Mouse (Mus musculus): ENCODE results near the gene Ankmy1. TPM values are rescaled to one million over a fixed set of nuclear protein-coding genes. Genes with fewer than 3 reads are reported as not detected.

The Ankmy1 gene
- total and polyA plus RNA-seq, 3 experiments = 0.07 to 0.13 TPM; not detected in 1

- DNase-seq (ENCODE audit: extremely low read depth) = no peak
- Histone ChIP-seq H3K4me3 (replicated peaks in 1 of 3; ENCODE audit: low read depth in 2 of 3, low read length in 2 of 3, poor library complexity in 1 of 3) (no peak overlapping the region), H3K4me1 (ENCODE audit: control insufficient read depth in 1 of 2, insufficient read depth in 2 of 2) (no peaks in the 10 kb centered on the region; a peak in 1 of 4 replicates), H3K9me3 (replicated peaks; ENCODE audit: low read length) (no peaks in the 10 kb centered on the region), H3K36me3 (replicated peaks in 1 of 2; ENCODE audit: control insufficient read depth in 1 of 2, insufficient read depth in 1 of 2, low read length in 1 of 2) (no peaks in the 10 kb centered on the region), H3K79me2 (replicated peaks; ENCODE audit: control insufficient read depth, extremely low read depth, insufficient read depth, poor library complexity, severe bottlenecking) (no peaks in the 10 kb centered on the region), H3K4me2 (ENCODE audit: insufficient read depth, low read depth, poor library complexity, severe bottlenecking) (no peak overlapping the region), H3K27ac (ENCODE audit: insufficient read depth, low read depth) (no peak overlapping the region), H3K9ac (ENCODE audit: insufficient read depth, low read depth) (no peak overlapping the region), H3K27me3 (replicated peaks) (peaks cover 96% of the 10 kb centered on the region)
- no peak for TF ChIP-seq RCOR1 (conservative IDR thresholded peaks at IDR 0.05; ENCODE audit: low read depth, low read length)
- TF ChIP-seq NRF1 (IDR thresholded peaks at IDR 0.05; ENCODE audit: low read depth, low read length) = no peak
- TF ChIP-seq PAX5 (IDR thresholded peaks at IDR 0.05; ENCODE audit: low read length) = no peak
- no peak for TF ChIP-seq RAD21 (IDR thresholded peaks at IDR 0.05; ENCODE audit: low read depth, low read length)
- TF ChIP-seq ZNF384 (IDR thresholded peaks at IDR 0.05; ENCODE audit: low read depth, low read length) = no peak
- no peak for TF ChIP-seq ZMIZ1 (IDR thresholded peaks at IDR 0.05; ENCODE audit: low read depth, low read length)
- no peak for TF ChIP-seq SMC3 (IDR thresholded peaks at IDR 0.05; ENCODE audit: low read depth, low read length)
- no peak for TF ChIP-seq ZC3H11A (IDR thresholded peaks at IDR 0.05; ENCODE audit: low read depth, low read length)
- no peak for TF ChIP-seq TCF12 (IDR thresholded peaks at IDR 0.05; ENCODE audit: low read depth, low read length)
- no peak for TF ChIP-seq HCFC1 (IDR thresholded peaks at IDR 0.05; ENCODE audit: low read depth, low read length)
- TF ChIP-seq MAFK (IDR thresholded peaks at IDR 0.05; ENCODE audit: insufficient replicate concordance, low read length) = no peak
- no peak for TF ChIP-seq JUN (IDR thresholded peaks at IDR 0.05; ENCODE audit: insufficient read depth, low read depth, low read length)
- TF ChIP-seq MAX (IDR thresholded peaks at IDR 0.05; ENCODE audit: low read length) = no peak
- TF ChIP-seq CHD2 (IDR thresholded peaks at IDR 0.05; ENCODE audit: low read length) = no peak
- TF ChIP-seq TBP (conservative IDR thresholded peaks at IDR 0.05; ENCODE audit: low read depth, low read length) = no peak
- TF ChIP-seq NELFE (IDR thresholded peaks at IDR 0.05; ENCODE audit: low read depth, low read length) = no peak
- no peak for TF ChIP-seq JUND (conservative IDR thresholded peaks at IDR 0.05; ENCODE audit: low read depth, low read length)
- no peak for TF ChIP-seq USF2 (conservative IDR thresholded peaks at IDR 0.05; ENCODE audit: low read depth, low read length)
- in situ Hi-C loops (cut with MboI; ENCODE audit: low pct_ligation_motif_present, low pct_unique_long_range_greater_than_20kb, low sequenced_read_pairs) (no loop called here), dilution Hi-C loops (cut with MboI; ENCODE audit: extremely low pct_ligation_motif_present, extremely low pct_unique_long_range_greater_than_20kb, low sequenced_read_pairs) (no loop called here)
Observed at GRCm38 (mm10) chr1:92881982-92882381, 20.7 kb downstream of the Ankmy1 start.

GRCm38 (mm10) chr1:92880101-92880500, 22.6 kb downstream of the Ankmy1 start:
- Histone ChIP-seq H3K9ac (ENCODE audit: insufficient read depth, low read depth) (no peak overlapping the region), H3K9me3 (replicated peaks; ENCODE audit: low read length) (no peaks in the 10 kb centered on the region), H3K4me3 (replicated peaks in 1 of 3; ENCODE audit: low read depth in 2 of 3, low read length in 2 of 3, poor library complexity in 1 of 3) (no peak overlapping the region), H3K79me2 (replicated peaks; ENCODE audit: control insufficient read depth, extremely low read depth, insufficient read depth, poor library complexity, severe bottlenecking) (no peaks in the 10 kb centered on the region), H3K4me2 (ENCODE audit: insufficient read depth, low read depth, poor library complexity, severe bottlenecking) (no peak overlapping the region), H3K4me1 (ENCODE audit: control insufficient read depth in 1 of 2, insufficient read depth in 2 of 2) (no peaks in the 10 kb centered on the region), H3K27ac (ENCODE audit: insufficient read depth, low read depth) (no peak overlapping the region), H3K27me3 (replicated peaks) (peaks cover 97% of the 10 kb centered on the region), H3K36me3 (replicated peaks in 1 of 2; ENCODE audit: control insufficient read depth in 1 of 2, insufficient read depth in 1 of 2, low read length in 1 of 2) (no peaks in the 10 kb centered on the region)
- dilution Hi-C loops (cut with MboI; ENCODE audit: extremely low pct_ligation_motif_present, extremely low pct_unique_long_range_greater_than_20kb, low sequenced_read_pairs) (no loop called here), in situ Hi-C loops (cut with MboI; ENCODE audit: low pct_ligation_motif_present, low pct_unique_long_range_greater_than_20kb, low sequenced_read_pairs) (no loop called here)
- DNase-seq (ENCODE audit: extremely low read depth) = no peak
- TF ChIP-seq RAD21 (IDR thresholded peaks at IDR 0.05; ENCODE audit: low read depth, low read length) = no peak
- no peak for TF ChIP-seq MEF2A (IDR thresholded peaks at IDR 0.05; ENCODE audit: borderline replicate concordance, low read depth, low read length)
- TF ChIP-seq PAX5 (IDR thresholded peaks at IDR 0.05; ENCODE audit: low read length) = no peak
- no peak for TF ChIP-seq HCFC1 (IDR thresholded peaks at IDR 0.05; ENCODE audit: low read depth, low read length)
- TF ChIP-seq MYC (IDR thresholded peaks at IDR 0.05; ENCODE audit: low read depth, low read length) = no peak
- no peak for TF ChIP-seq CTCF (conservative IDR thresholded peaks at IDR 0.05 in 1 of 2, IDR thresholded peaks at IDR 0.05 in 1 of 2; ENCODE audit: low read depth in 2 of 2, low read length in 2 of 2)
- TF ChIP-seq EP300 (IDR thresholded peaks at IDR 0.05; ENCODE audit: low read length) = no peak
- TF ChIP-seq JUND (conservative IDR thresholded peaks at IDR 0.05; ENCODE audit: low read depth, low read length) = no peak
- no peak for TF ChIP-seq ZKSCAN1 (IDR thresholded peaks at IDR 0.05; ENCODE audit: borderline replicate concordance, low read depth, low read length)
- TF ChIP-seq MAX (IDR thresholded peaks at IDR 0.05; ENCODE audit: low read length) = no peak
- no peak for TF ChIP-seq MXI1 (IDR thresholded peaks at IDR 0.05; ENCODE audit: low read depth, low read length)
- TF ChIP-seq JUN (IDR thresholded peaks at IDR 0.05; ENCODE audit: insufficient read depth, low read depth, low read length) = no peak
- TF ChIP-seq POLR2A (IDR thresholded peaks at IDR 0.05; ENCODE audit: low read depth, low read length) = no peak
- no peak for TF ChIP-seq MAFK (IDR thresholded peaks at IDR 0.05; ENCODE audit: insufficient replicate concordance, low read length)
- TF ChIP-seq UBTF (IDR thresholded peaks at IDR 0.05; ENCODE audit: low read depth, low read length) = no peak
- no peak for TF ChIP-seq GABPA (IDR thresholded peaks at IDR 0.05; ENCODE audit: insufficient replicate concordance, low read depth, low read length)
- TF ChIP-seq ZMIZ1 (IDR thresholded peaks at IDR 0.05; ENCODE audit: low read depth, low read length) = no peak
- no peak for TF ChIP-seq ELF1 (IDR thresholded peaks at IDR 0.05; ENCODE audit: low read depth, low read length)
- no peak for TF ChIP-seq ZNF384 (IDR thresholded peaks at IDR 0.05; ENCODE audit: low read depth, low read length)
